Mouse (Mus musculus): ENCODE data around the gene Fkbp5.

Gene Fkbp5

GRCm38 (mm10) chr17:28504182-28504581, 13.1 kb downstream of the Fkbp5 start:
- no peak for DNase-seq (ENCODE audit: low spot score in 2 of 2)

- DNase-seq (ENCODE audit: low spot score in 2 of 2) = no peak
These were observed 15.0 kb downstream of the Fkbp5 start for GRCm38 (mm10) chr17:28502196-28502821.

GRCm38 (mm10) chr17:28500465-28500864, 16.9 kb downstream of the Fkbp5 start:
- DNase-seq (ENCODE audit: low spot score in 2 of 2) = no peak

- no peak for DNase-seq (ENCODE audit: low spot score in 2 of 2)
These were observed 18.1 kb downstream of the Fkbp5 start for GRCm38 (mm10) chr17:28499190-28499589.

- DNase-seq (ENCODE audit: low spot score in 2 of 2) = no peak
These were observed 21.5 kb downstream of the Fkbp5 start for GRCm38 (mm10) chr17:28495832-28496231.

- no peak for DNase-seq (ENCODE audit: low spot score in 2 of 2)
These were observed 26.1 kb downstream of the Fkbp5 start for GRCm38 (mm10) chr17:28491035-28491770.

GRCm38 (mm10) chr17:28488258-28489013, 28.9 kb downstream of the Fkbp5 start:
- peak; percentile 40 to 48 for DNase-seq (ENCODE audit: low spot score in 2 of 2)

GRCm38 (mm10) chr17:28487584-28488257, 29.6 kb downstream of the Fkbp5 start:
- peak in 1 of 2 experiments; percentile 33 for DNase-seq (ENCODE audit: low spot score in 2 of 2)

- no peak for DNase-seq (ENCODE audit: low spot score in 2 of 2)
These were observed 30.6 kb downstream of the Fkbp5 start for GRCm38 (mm10) chr17:28486720-28487119.

GRCm38 (mm10) chr17:28485977-28486400, 31.3 kb downstream of the Fkbp5 start:
- DNase-seq (ENCODE audit: low spot score in 2 of 2) = peak; percentile 95 to 96

GRCm38 (mm10) chr17:28485446-28485948, 31.8 kb downstream of the Fkbp5 start:
- DNase-seq (ENCODE audit: low spot score in 2 of 2) = peak; percentile 47 to 55

- peak in 1 of 2 experiments; percentile 57 for DNase-seq (ENCODE audit: low spot score in 2 of 2)
These were observed 32.5 kb downstream of the Fkbp5 start for GRCm38 (mm10) chr17:28484704-28485445.

- no peak for DNase-seq (ENCODE audit: low spot score in 2 of 2)
These were observed 39.9 kb downstream of the Fkbp5 start for GRCm38 (mm10) chr17:28477421-28477820.

GRCm38 (mm10) chr17:28476441-28476840, 40.9 kb downstream of the Fkbp5 start:
- no peak for DNase-seq (ENCODE audit: low spot score in 2 of 2)

- DNase-seq (ENCODE audit: low spot score in 2 of 2) = peak in 1 of 2 experiments; percentile 39
These were observed 41.6 kb downstream of the Fkbp5 start for GRCm38 (mm10) chr17:28475593-28476325.

- DNase-seq (ENCODE audit: low spot score in 2 of 2) = no peak
These were observed 44.6 kb downstream of the Fkbp5 start for GRCm38 (mm10) chr17:28472696-28473095.

- no peak for DNase-seq (ENCODE audit: low spot score in 2 of 2)
These were observed 46.5 kb downstream of the Fkbp5 start for GRCm38 (mm10) chr17:28470876-28471275.

GRCm38 (mm10) chr17:28467749-28468148, 49.6 kb downstream of the Fkbp5 start:
- DNase-seq (ENCODE audit: low spot score in 2 of 2) = peak; percentile 57 to 60

- no peak for DNase-seq (ENCODE audit: low spot score in 2 of 2)
These were observed 51.4 kb downstream of the Fkbp5 start for GRCm38 (mm10) chr17:28465968-28466367.

Data from thymus, postnatal 10 days (tissue).